Mouse (Mus musculus): ENCODE measurements at regions not wholly inside any gene's neighbourhood (a gene's known extent, or its start where the extent isn't known, plus 50 kb on each side); places are given as distances from the start of the nearest gene placed in this dataset.

- TF ChIP-seq GATA1 (IDR thresholded peaks at IDR 0.05; ENCODE audit: low read depth, low read length) = peak; percentile 99
- no peak for TF ChIP-seq CTCF (IDR thresholded peaks at IDR 0.05 in 2 of 3, conservative IDR thresholded peaks at IDR 0.05 in 1 of 3; ENCODE audit: control insufficient read depth in 1 of 3, insufficient read depth in 1 of 3, low read depth in 2 of 3, low read length in 3 of 3, poor library complexity in 1 of 3, severe bottlenecking in 1 of 3)
- TF ChIP-seq JUND (IDR thresholded peaks at IDR 0.05; ENCODE audit: low read depth, low read length) = peak; percentile 82
- peak; percentile 83 for TF ChIP-seq MYC (IDR thresholded peaks at IDR 0.05; ENCODE audit: low read depth, low read length)
- no peak for TF ChIP-seq USF2 (IDR thresholded peaks at IDR 0.05; ENCODE audit: borderline replicate concordance in 1 of 2, insufficient read depth in 1 of 2, low read depth in 1 of 2, low read length in 2 of 2)
- TF ChIP-seq BHLHE40 (IDR thresholded peaks at IDR 0.05; ENCODE audit: borderline replicate concordance, low read depth, low read length) = peak; percentile 81
- peak; percentile 99 for TF ChIP-seq EP300 (IDR thresholded peaks at IDR 0.05; ENCODE audit: low read depth in 1 of 2, low read length in 2 of 2)
- TF ChIP-seq ZNF384 (IDR thresholded peaks at IDR 0.05; ENCODE audit: low read depth, low read length) = peak; percentile 58; the same call in 1 of the 2 replicates
These were observed 621.8 kb downstream of the Kcnj2 start for GRCm38 (mm10) chr11:111687769-111688168.
